Mouse (Mus musculus): Measurements from ENCODE around the gene Anapc2. TPM values are rescaled to one million over a fixed set of nuclear protein-coding genes. Genes with fewer than 3 reads are reported as not detected.

The Anapc2 gene
- polyA plus RNA-seq, 1 experiment = 89.4 TPM

GRCm38 (mm10) chr2:25328440-25328839, 56.2 kb downstream of the Anapc2 start:
- Histone ChIP-seq H3ac (ENCODE audit: control insufficient read depth, insufficient read length, low read depth) (no peak overlapping the region), H3K79me3 (ENCODE audit: low read depth) (peaks cover 17% of the 10 kb centered on the region), H3K27me3 (ENCODE audit: control insufficient read depth, insufficient read depth, insufficient read length) (peaks cover 7% of the 10 kb centered on the region), H3K79me2 (ENCODE audit: control insufficient read depth, insufficient read depth) (peaks cover 22% of the 10 kb centered on the region), H3K36me3 (ENCODE audit: control insufficient read depth, insufficient read depth) (no peaks in the 10 kb centered on the region), H3K4me3 (ENCODE audit: insufficient read depth, poor library complexity, severe bottlenecking) (no peak overlapping the region)
- TF ChIP-seq MAX (IDR thresholded peaks at IDR 0.05) = no peak
- TF ChIP-seq CTCF (IDR thresholded peaks at IDR 0.05; ENCODE audit: control insufficient read depth, insufficient read depth, insufficient read length) = no peak
- TF ChIP-seq CEBPB (IDR thresholded peaks at IDR 0.05; ENCODE audit: low read depth) = no peak
- TF ChIP-seq USF1 (IDR thresholded peaks at IDR 0.05; ENCODE audit: low read depth) = no peak
- TF ChIP-seq MYOG (IDR thresholded peaks at IDR 0.05; ENCODE audit: control insufficient read depth, extremely low read depth, insufficient read length) = no peak
- TF ChIP-seq FOSL1 (IDR thresholded peaks at IDR 0.05; ENCODE audit: insufficient read depth, low read length, poor library complexity, severe bottlenecking) = no peak

GRCm38 (mm10) chr2:25331470-25331869, 59.2 kb downstream of the Anapc2 start:
- peaks cover 3% of the 10 kb centered on the region for H3K27me3 ChIP-seq (ENCODE audit: control insufficient read depth, insufficient read depth, insufficient read length)
- TF ChIP-seq MYOG (IDR thresholded peaks at IDR 0.05; ENCODE audit: control insufficient read depth, extremely low read depth, insufficient read length) = no peak
- H3ac ChIP-seq (ENCODE audit: control insufficient read depth, insufficient read length, low read depth) = no peak overlapping the region
- peaks cover 27% of the 10 kb centered on the region for H3K79me3 ChIP-seq (ENCODE audit: low read depth)
- peak overlapping the region; percentile 99 for H3K4me3 ChIP-seq (ENCODE audit: insufficient read depth, poor library complexity, severe bottlenecking)
- H3K36me3 ChIP-seq (ENCODE audit: control insufficient read depth, insufficient read depth) = peaks cover 28% of the 10 kb centered on the region
- H3K79me2 ChIP-seq (ENCODE audit: control insufficient read depth, insufficient read depth) = peaks cover 44% of the 10 kb centered on the region

- TF ChIP-seq USF1 (IDR thresholded peaks at IDR 0.05; ENCODE audit: low read depth) (peak; percentile 30), MYOG (IDR thresholded peaks at IDR 0.05; ENCODE audit: control insufficient read depth, extremely low read depth, insufficient read length) (no peak), CEBPB (IDR thresholded peaks at IDR 0.05; ENCODE audit: low read depth) (peak; percentile 99), MYOD1 (IDR thresholded peaks at IDR 0.05; ENCODE audit: control insufficient read depth, insufficient read length, low read depth) (no peak), CTCF (IDR thresholded peaks at IDR 0.05; ENCODE audit: control insufficient read depth, insufficient read depth, insufficient read length) (no peak), MAX (IDR thresholded peaks at IDR 0.05) (peak; percentile 74), FOSL1 (IDR thresholded peaks at IDR 0.05; ENCODE audit: insufficient read depth, low read length, poor library complexity, severe bottlenecking) (no peak)
- Histone ChIP-seq H3ac (ENCODE audit: control insufficient read depth, insufficient read length, low read depth) (peak within 1 kb of the TSS; percentile 95), H3K79me2 (ENCODE audit: control insufficient read depth, insufficient read depth) (peaks cover 44% of the 10 kb centered on the region), H3K36me3 (ENCODE audit: control insufficient read depth, insufficient read depth) (peaks cover 39% of the 10 kb centered on the region), H3K27me3 (ENCODE audit: control insufficient read depth, insufficient read depth, insufficient read length) (no peaks in the 10 kb centered on the region), H3K4me3 (ENCODE audit: insufficient read depth, poor library complexity, severe bottlenecking) (peak within 1 kb of the TSS; percentile 99), H3K79me3 (ENCODE audit: low read depth) (peaks cover 27% of the 10 kb centered on the region)
Observed at GRCm38 (mm10) chr2:25332286-25333160, 60.2 kb downstream of the Anapc2 start, which contains the start of gene Man1b1. TSS of gene Man1b1 (plus strand) at chr2:25332338.

GRCm38 (mm10) chr2:25333569-25333968, 61.3 kb downstream of the Anapc2 start:
- Histone ChIP-seq H3K36me3 (ENCODE audit: control insufficient read depth, insufficient read depth) (peaks cover 49% of the 10 kb centered on the region), H3ac (ENCODE audit: control insufficient read depth, insufficient read length, low read depth) (peak overlapping the region; percentile 95), H3K4me3 (ENCODE audit: insufficient read depth, poor library complexity, severe bottlenecking) (peak overlapping the region; percentile 99), H3K79me3 (ENCODE audit: low read depth) (peaks cover 27% of the 10 kb centered on the region), H3K27me3 (ENCODE audit: control insufficient read depth, insufficient read depth, insufficient read length) (no peaks in the 10 kb centered on the region), H3K79me2 (ENCODE audit: control insufficient read depth, insufficient read depth) (peaks cover 44% of the 10 kb centered on the region)
- TF ChIP-seq MYOD1 (IDR thresholded peaks at IDR 0.05; ENCODE audit: control insufficient read depth, insufficient read length, low read depth) (no peak), FOSL1 (IDR thresholded peaks at IDR 0.05; ENCODE audit: insufficient read depth, low read length, poor library complexity, severe bottlenecking) (no peak), USF1 (IDR thresholded peaks at IDR 0.05; ENCODE audit: low read depth) (no peak), MAX (IDR thresholded peaks at IDR 0.05) (no peak), MYOG (IDR thresholded peaks at IDR 0.05; ENCODE audit: control insufficient read depth, extremely low read depth, insufficient read length) (no peak), CEBPB (IDR thresholded peaks at IDR 0.05; ENCODE audit: low read depth) (no peak), CTCF (IDR thresholded peaks at IDR 0.05; ENCODE audit: control insufficient read depth, insufficient read depth, insufficient read length) (no peak)

Other genes starting within 250 kb of the Anapc2 start
- gene Nsmf, start 218.1 kb upstream of the Anapc2 start, polyA plus RNA-seq (2012; fragmentation: generic; extraction: Trizol) = 30.6 TPM
- not detected for gene Entpd8, start 192.2 kb upstream of the Anapc2 start, polyA plus RNA-seq (2012; fragmentation: generic; extraction: Trizol)
- not detected for gene Noxa1, start 177.3 kb upstream of the Anapc2 start, polyA plus RNA-seq (2012; fragmentation: generic; extraction: Trizol)
- gene Nrarp, start 91.7 kb upstream of the Anapc2 start, polyA plus RNA-seq (2012; fragmentation: generic; extraction: Trizol) = 0.56 TPM
- gene Tor4a, start 75.6 kb upstream of the Anapc2 start, polyA plus RNA-seq (2012; fragmentation: generic; extraction: Trizol) = 15.5 TPM
- gene Nelfb, start 61.0 kb upstream of the Anapc2 start, polyA plus RNA-seq (2012; fragmentation: generic; extraction: Trizol) = 47.4 TPM
- not detected for gene Stpg3, start 57.8 kb upstream of the Anapc2 start, polyA plus RNA-seq (2012; fragmentation: generic; extraction: Trizol)
- not detected for gene Fam166a, start 53.7 kb upstream of the Anapc2 start, polyA plus RNA-seq (2012; fragmentation: generic; extraction: Trizol)
- gene Tubb4b, start 47.8 kb upstream of the Anapc2 start, polyA plus RNA-seq (2012; fragmentation: generic; extraction: Trizol) = 800 TPM
- gene Slc34a3, start 38.1 kb upstream of the Anapc2 start, polyA plus RNA-seq (2012; fragmentation: generic; extraction: Trizol) = not detected
- not detected for gene Rnf224, start 35.7 kb upstream of the Anapc2 start, polyA plus RNA-seq (2012; fragmentation: generic; extraction: Trizol)
- gene Rnf208, start 30.2 kb upstream of the Anapc2 start, polyA plus RNA-seq (2012; fragmentation: generic; extraction: Trizol) = 0.22 TPM
- gene Cysrt1, start 30.0 kb upstream of the Anapc2 start, polyA plus RNA-seq (2012; fragmentation: generic; extraction: Trizol) = 0.25 TPM
- 3.9 TPM for gene AL732309.1, start 25.6 kb upstream of the Anapc2 start, polyA plus RNA-seq (2012; fragmentation: generic; extraction: Trizol)
- 28.5 TPM for gene Tmem203, start 17.0 kb upstream of the Anapc2 start, polyA plus RNA-seq (2012; fragmentation: generic; extraction: Trizol)
- 7.4 TPM for gene Tprn, start 9.9 kb upstream of the Anapc2 start, polyA plus RNA-seq (2012; fragmentation: generic; extraction: Trizol)
- 143 TPM for gene Ssna1, start within 50 bp of the Anapc2 start, polyA plus RNA-seq (2012; fragmentation: generic; extraction: Trizol)
- not detected for gene Tmem210, start 15.7 kb downstream of the Anapc2 start, polyA plus RNA-seq (2012; fragmentation: generic; extraction: Trizol)
- gene Lrrc26, start 17.4 kb downstream of the Anapc2 start, polyA plus RNA-seq (2012; fragmentation: generic; extraction: Trizol) = not detected
- 0.02 TPM for gene Grin1, start 46.7 kb downstream of the Anapc2 start, polyA plus RNA-seq (2012; fragmentation: generic; extraction: Trizol)
- gene Man1b1, start 59.9 kb downstream of the Anapc2 start, polyA plus RNA-seq (2012; fragmentation: generic; extraction: Trizol) = 38.0 TPM
- gene Dpp7, start 83.9 kb downstream of the Anapc2 start, polyA plus RNA-seq (2012; fragmentation: generic; extraction: Trizol) = 22.4 TPM
- 96.6 TPM for gene Uap1l1, start 93.2 kb downstream of the Anapc2 start, polyA plus RNA-seq (2012; fragmentation: generic; extraction: Trizol)
- 25.8 TPM for gene Sapcd2, start 99.8 kb downstream of the Anapc2 start, polyA plus RNA-seq (2012; fragmentation: generic; extraction: Trizol)
- not detected for gene Entpd2, start 123.4 kb downstream of the Anapc2 start, polyA plus RNA-seq (2012; fragmentation: generic; extraction: Trizol)
- 79.9 TPM for gene Npdc1, start 126.9 kb downstream of the Anapc2 start, polyA plus RNA-seq (2012; fragmentation: generic; extraction: Trizol)
- 0.08 TPM for gene Fut7, start 150.8 kb downstream of the Anapc2 start, polyA plus RNA-seq (2012; fragmentation: generic; extraction: Trizol)
- gene Abca2, start 156.2 kb downstream of the Anapc2 start, polyA plus RNA-seq (2012; fragmentation: generic; extraction: Trizol) = 4.2 TPM
- gene Clic3, start 184.4 kb downstream of the Anapc2 start, polyA plus RNA-seq (2012; fragmentation: generic; extraction: Trizol) = 0.15 TPM
- gene Paxx, start 188.6 kb downstream of the Anapc2 start, polyA plus RNA-seq (2012; fragmentation: generic; extraction: Trizol) = 12.3 TPM
- gene Ptgds, start 197.6 kb downstream of the Anapc2 start, polyA plus RNA-seq (2012; fragmentation: generic; extraction: Trizol) = not detected
- not detected for gene Lcn12, start 221.4 kb downstream of the Anapc2 start, polyA plus RNA-seq (2012; fragmentation: generic; extraction: Trizol)
- 35.8 TPM for gene Fbxw5, start 228.3 kb downstream of the Anapc2 start, polyA plus RNA-seq (2012; fragmentation: generic; extraction: Trizol)
- 0.32 TPM for gene C8g, start 229.2 kb downstream of the Anapc2 start, polyA plus RNA-seq (2012; fragmentation: generic; extraction: Trizol)